ENCODE assay signal across 25 mouse cellular contexts in the genomic region with DNA sequence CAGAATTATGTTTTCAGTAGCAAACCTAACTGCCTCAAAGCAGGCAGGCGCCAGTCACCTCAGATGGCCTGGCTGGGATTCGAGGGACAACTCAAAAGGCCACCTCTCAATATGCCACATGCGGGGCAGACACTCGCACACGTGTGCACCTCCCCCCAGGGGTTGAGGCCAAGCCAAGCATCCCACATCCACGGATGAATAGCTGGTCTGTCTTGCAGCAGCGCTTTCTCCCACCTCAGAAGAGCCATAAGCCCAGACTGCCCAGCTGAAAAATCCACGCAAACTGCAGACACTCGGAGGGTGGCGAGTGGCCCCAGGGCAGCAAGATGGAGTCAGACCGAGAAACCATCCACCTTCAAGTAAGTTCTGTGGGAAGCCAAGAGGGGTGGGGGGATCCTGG. TPM values are rescaled to one million over a fixed set of nuclear protein-coding genes. Genes with fewer than 3 reads are reported as not detected.
DNase-seq lines count a peak whose midpoint lies in the region; ATAC-seq and TF ChIP-seq lines count a peak whose summit lies in the region.
"Had no signal": no experiment of that assay in that cellular context is flagged by ENCODE, and none has a peak within 500 bp of the region (broad histone marks: within the 10 kb centered on the region; RNA-seq: fewer than 3 reads in every experiment).

Gene Ninj2, plus strand, starts transcription at position 251 of the 400 bp plus-strand sequence.

- no peaks in the 10 kb centered on the region for H3K9me3 ChIP-seq in forebrain, embryonic 10.5 days
- H3K9me3 ChIP-seq in forebrain, embryonic 14.5 days (replicated peaks; ENCODE audit: control insufficient read depth, low read length), result no peaks in the 10 kb centered on the region
- H3K9me3 ChIP-seq in CH12.LX (replicated peaks; ENCODE audit: low read length), result no peaks in the 10 kb centered on the region
- H3K9me3 ChIP-seq in limb, embryonic 13.5 days, result no peaks in the 10 kb centered on the region
- no peaks in the 10 kb centered on the region for H3K9me3 ChIP-seq in midbrain, embryonic 11.5 days (ENCODE audit: control insufficient read depth, low read length)
- H3K9me3 ChIP-seq: embryonic facial prominence, embryonic 15.5 days; G1E; heart, embryonic 15.5 days had no signal

- dilution Hi-C loops in CH12.LX (cut with MboI; ENCODE audit: extremely low pct_ligation_motif_present, extremely low pct_unique_long_range_greater_than_20kb, low sequenced_read_pairs), result no loop called here

- intact Hi-C loops in left cerebral cortex, postnatal 4 days (cut with DNase I), result no loop called here

- H3K4me3 ChIP-seq in forebrain, embryonic 10.5 days, result no peak within 1 kb of the TSS
- H3K4me3 ChIP-seq in forebrain, embryonic 14.5 days (ENCODE audit: low read depth, low read length), result no peak within 1 kb of the TSS
- H3K4me3 ChIP-seq in CH12.LX (replicated peaks in 1 of 3; ENCODE audit: low read depth in 2 of 3, low read length in 2 of 3, poor library complexity in 1 of 3), result peak within 1 kb of the TSS in 1 of 3 experiments; percentile 6
- no peak within 1 kb of the TSS for H3K4me3 ChIP-seq in limb, embryonic 13.5 days
- no peak within 1 kb of the TSS for H3K4me3 ChIP-seq in midbrain, embryonic 11.5 days (ENCODE audit: low read depth, low read length)
- H3K4me3 ChIP-seq: embryonic facial prominence, embryonic 15.5 days; erythroblast, embryonic 14.5 days; heart, embryonic 15.5 days had no signal

- ATAC-seq in forebrain, embryonic 14.5 days, result no peak
- no peak for ATAC-seq in limb, embryonic 13.5 days (ENCODE audit: low FRiP score, low read depth)
- no peak for ATAC-seq in midbrain, embryonic 11.5 days (ENCODE audit: low FRiP score)
- ATAC-seq: forebrain, embryonic 16.5 days; intestine, embryonic 16.5 days had no signal

- in situ Hi-C loops in CH12.LX (cut with MboI; ENCODE audit: low pct_ligation_motif_present, low pct_unique_long_range_greater_than_20kb, low sequenced_read_pairs), result no loop called here

- DNase-seq in forebrain, embryonic 10.5 days (ENCODE audit: extremely low spot score, low spot score), result no peak
- DNase-seq in forebrain, embryonic 14.5 days (ENCODE audit: low spot score), result no peak
- no peak for DNase-seq in CH12.LX (ENCODE audit: extremely low read depth)
- peak; percentile 43 for DNase-seq in Muller cell, postnatal 12 days (ENCODE audit: inconsistent ontology term)
- no peak for DNase-seq in midbrain, embryonic 11.5 days (ENCODE audit: low spot score, missing footprints)
- DNase-seq in left cerebral cortex, postnatal 4 days, result no peak
- DNase-seq: adrenal gland, postnatal 10 days; cerebellum, adult 11-12 months; cerebellum, adult 9-11 months; gastrocnemius, postnatal 10 days; heart, adult 18-20 months; heart, postnatal 14 days had no signal

- TF ChIP-seq CTCF in CH12.LX (conservative IDR thresholded peaks at IDR 0.05 in 1 of 2, IDR thresholded peaks at IDR 0.05 in 1 of 2; ENCODE audit: low read depth in 2 of 2, low read length in 2 of 2), result no peak

- H3K9ac ChIP-seq in forebrain, embryonic 14.5 days (ENCODE audit: low read length), result no peak within 1 kb of the TSS
- peak within 1 kb of the TSS; percentile 73 for H3K9ac ChIP-seq in CH12.LX (ENCODE audit: insufficient read depth, low read depth)
- no peak within 1 kb of the TSS for H3K9ac ChIP-seq in limb, embryonic 13.5 days
- no peak within 1 kb of the TSS for H3K9ac ChIP-seq in midbrain, embryonic 11.5 days (ENCODE audit: low read length)
- H3K9ac ChIP-seq: embryonic facial prominence, embryonic 15.5 days; heart, embryonic 15.5 days; hindbrain, embryonic 14.5 days had no signal

- H3K36me3 ChIP-seq in forebrain, embryonic 10.5 days (replicated peaks), result no peaks in the 10 kb centered on the region
- H3K36me3 ChIP-seq in forebrain, embryonic 14.5 days (ENCODE audit: control insufficient read depth, insufficient read depth, low read length), result no peaks in the 10 kb centered on the region
- H3K36me3 ChIP-seq in CH12.LX (replicated peaks in 1 of 2; ENCODE audit: control insufficient read depth in 1 of 2, insufficient read depth in 1 of 2, low read length in 1 of 2), result no peaks in the 10 kb centered on the region
- no peaks in the 10 kb centered on the region for H3K36me3 ChIP-seq in limb, embryonic 13.5 days
- H3K36me3 ChIP-seq in midbrain, embryonic 11.5 days (ENCODE audit: control insufficient read depth, insufficient read depth, low read length), result no peaks in the 10 kb centered on the region
- H3K36me3 ChIP-seq: embryonic facial prominence, embryonic 15.5 days; G1E; heart, embryonic 15.5 days had no signal

- TF ChIP-seq RAD21 in CH12.LX (IDR thresholded peaks at IDR 0.05; ENCODE audit: low read depth, low read length), result no peak

- H3K4me2 ChIP-seq in forebrain, embryonic 14.5 days (ENCODE audit: low read length), result no peak within 1 kb of the TSS
- H3K4me2 ChIP-seq in CH12.LX (ENCODE audit: insufficient read depth, low read depth, poor library complexity, severe bottlenecking), result peak within 1 kb of the TSS; percentile 54
- H3K4me2 ChIP-seq in limb, embryonic 13.5 days (replicated peaks), result peak within 1 kb of the TSS; percentile 27; the same call in 1 of the 2 replicates
- no peak within 1 kb of the TSS for H3K4me2 ChIP-seq in midbrain, embryonic 11.5 days
- H3K4me2 ChIP-seq: embryonic facial prominence, embryonic 15.5 days; heart, embryonic 11.5 days; heart, embryonic 15.5 days; hindbrain, embryonic 14.5 days had no signal

- no peak for TF ChIP-seq EP300 in CH12.LX (IDR thresholded peaks at IDR 0.05; ENCODE audit: low read length)

- WGBS in forebrain, embryonic 10.5 days, result 78% methylated on average over 11 of the region's 11 CpGs
- 60% methylated on average over 11 of the region's 11 CpGs for WGBS in forebrain, embryonic 14.5 days
- WGBS in limb, embryonic 13.5 days, result 56% methylated on average over 11 of the region's 11 CpGs
- 70% methylated on average over 11 of the region's 11 CpGs for WGBS in midbrain, embryonic 11.5 days

- TF ChIP-seq POLR2A in CH12.LX (IDR thresholded peaks at IDR 0.05; ENCODE audit: low read depth, low read length), result no peak

- H3K79me2 ChIP-seq in CH12.LX (replicated peaks; ENCODE audit: control insufficient read depth, extremely low read depth, insufficient read depth, poor library complexity, severe bottlenecking), result no peaks in the 10 kb centered on the region; the same call in 1 of the 2 replicates

- H3K27ac ChIP-seq in forebrain, embryonic 10.5 days, result 0 out of 2 replicates have a peak within 1 kb of the TSS, but pooled peaks have one; percentile 15
- H3K27ac ChIP-seq in forebrain, embryonic 14.5 days (ENCODE audit: low read depth, low read length), result no peak within 1 kb of the TSS
- H3K27ac ChIP-seq in CH12.LX (ENCODE audit: insufficient read depth, low read depth), result peak within 1 kb of the TSS; percentile 92
- H3K27ac ChIP-seq in limb, embryonic 13.5 days, result peak within 1 kb of the TSS; percentile 39; the same call in 1 of the 2 replicates
- H3K27ac ChIP-seq in midbrain, embryonic 11.5 days (ENCODE audit: low read depth, low read length), result no peak within 1 kb of the TSS
- H3K27ac ChIP-seq: embryonic facial prominence, embryonic 15.5 days; heart, embryonic 15.5 days; hindbrain, embryonic 14.5 days had no signal

- peaks cover 14% of the 10 kb centered on the region for H3K4me1 ChIP-seq in forebrain, embryonic 10.5 days
- no peaks in the 10 kb centered on the region for H3K4me1 ChIP-seq in forebrain, embryonic 14.5 days (ENCODE audit: control insufficient read depth, insufficient read depth, low read length)
- peaks cover 35 to 80% of the 10 kb centered on the region in 2 experiments for H3K4me1 ChIP-seq in CH12.LX (ENCODE audit: control insufficient read depth in 1 of 2, insufficient read depth in 2 of 2)
- peaks cover 15% of the 10 kb centered on the region for H3K4me1 ChIP-seq in limb, embryonic 13.5 days
- no peaks in the 10 kb centered on the region for H3K4me1 ChIP-seq in midbrain, embryonic 11.5 days (ENCODE audit: control insufficient read depth, insufficient read depth, low read length)
- H3K4me1 ChIP-seq: embryonic facial prominence, embryonic 15.5 days; heart, embryonic 15.5 days had no signal

- H3K27me3 ChIP-seq in forebrain, embryonic 10.5 days (ENCODE audit: poor library complexity, severe bottlenecking), result no peaks in the 10 kb centered on the region
- no peaks in the 10 kb centered on the region for H3K27me3 ChIP-seq in forebrain, embryonic 14.5 days (replicated peaks; ENCODE audit: control insufficient read depth, insufficient read depth, low read length)
- no peaks in the 10 kb centered on the region for H3K27me3 ChIP-seq in CH12.LX (replicated peaks)
- H3K27me3 ChIP-seq in limb, embryonic 13.5 days, result no peaks in the 10 kb centered on the region
- no peaks in the 10 kb centered on the region for H3K27me3 ChIP-seq in midbrain, embryonic 11.5 days (ENCODE audit: control insufficient read depth, insufficient read depth, low read length)
- H3K27me3 ChIP-seq: embryonic facial prominence, embryonic 15.5 days; heart, embryonic 15.5 days had no signal

TF ChIP-seq in CH12.LX, 34 proteins besides CTCF, POLR2A, EP300 and RAD21:
- TF ChIP-seq SIN3A (IDR thresholded peaks at IDR 0.05; ENCODE audit: low read length) (0 out of 2 replicates have a peak, but pooled peaks have one; percentile 17), MAX (IDR thresholded peaks at IDR 0.05; ENCODE audit: low read length) (peak; percentile 83), MYC (IDR thresholded peaks at IDR 0.05; ENCODE audit: low read depth, low read length) (peak; percentile 70), MXI1 (IDR thresholded peaks at IDR 0.05; ENCODE audit: low read depth, low read length) (peak; percentile 39; the same call in 1 of the 2 replicates), CHD2 (IDR thresholded peaks at IDR 0.05; ENCODE audit: low read length) (peak; percentile 51), RCOR1 (conservative IDR thresholded peaks at IDR 0.05; ENCODE audit: low read depth, low read length) (no peak), ETS1 (conservative IDR thresholded peaks at IDR 0.05; ENCODE audit: low read depth, low read length) (no peak), BHLHE40 (IDR thresholded peaks at IDR 0.05; ENCODE audit: low read depth, low read length) (peak; percentile 73), MEF2A (IDR thresholded peaks at IDR 0.05; ENCODE audit: borderline replicate concordance, low read depth, low read length) (no peak), TCF12 (IDR thresholded peaks at IDR 0.05; ENCODE audit: low read depth, low read length) (0 out of 2 replicates have a peak, but pooled peaks have one; percentile 36)

RNA-seq across cellular contexts. Expression of gene Ninj2, which starts in this region (rescaled TPM):
- polyA plus RNA-seq in forebrain, embryonic 10.5 days (2016; fragmentation: Nextera tagmentation; extraction: Ambion mirVana), result not detected in 2 replicates
- not detected in 2 replicates for polyA plus RNA-seq in forebrain, embryonic 14.5 days (2014; fragmentation: Nextera tagmentation; extraction: Ambion mirVana)
- total RNA-seq in CH12.LX (2012; rRNA removed), result 4.6 and 6.5 TPM in 2 replicates
- total RNA-seq in CH12.LX (2014; rRNA removed), result not detected in 2 replicates
- 0.97 and 1.1 TPM in 2 replicates for polyA plus RNA-seq in CH12.LX (2012; ENCODE audit: insufficient read length, low read depth)
- 0.96 and 0.98 TPM in 2 replicates for polyA plus RNA-seq in limb, embryonic 13.5 days (2015; fragmentation: Nextera tagmentation; extraction: Ambion mirVana)
- polyA plus RNA-seq in midbrain, embryonic 11.5 days (2014; fragmentation: Nextera tagmentation; extraction: Ambion mirVana), result not detected in 2 replicates
- total RNA-seq in left cerebral cortex, postnatal 4 days (2021), result not detected
- total RNA-seq: adrenal gland, postnatal 10 days; adrenal gland, postnatal 4 days; G1E; gastrocnemius, postnatal 10 days; gastrocnemius, postnatal 4 days; heart, adult 18-20 months; heart, postnatal 14 days; hematopoietic stem cell, adult 5-6 weeks had no signal
- polyA plus RNA-seq: embryonic facial prominence, embryonic 15.5 days; erythroblast, embryonic 14.5 days; forebrain, embryonic 11.5 days; forebrain, embryonic 16.5 days; G1E; heart, embryonic 11.5 days; hindbrain, embryonic 14.5 days had no signal

Comparison
In these comparisons a context has a peak if more than half of its experiments do, and no peak if none do; other contexts are left out.
1. H3K27ac ChIP-seq: peak in forebrain, embryonic 10.5 days (single experiment), CH12.LX (single experiment) and limb, embryonic 13.5 days (single experiment); none in forebrain, embryonic 14.5 days (single experiment) and midbrain, embryonic 11.5 days (single experiment).
2. H3K4me2 ChIP-seq: peak in CH12.LX (single experiment) and limb, embryonic 13.5 days (single experiment); none in forebrain, embryonic 14.5 days (single experiment) and midbrain, embryonic 11.5 days (single experiment).